Mouse (Mus musculus): ENCODE measurements around the gene Gm10490. TPM values are rescaled to one million over a fixed set of nuclear protein-coding genes. Genes with fewer than 3 reads are reported as not detected.
"Not testable (repeated sequence)": the region's sequence is repeated elsewhere in the genome, so short reads cannot be mapped to it uniquely, and the experiment has no call there.

Gm10490 gene
- total RNA-seq (2014; fragmentation: Nextera tagmentation), result not detected in 2 replicates
- 1.5 TPM in 1 of 2 replicates, not detected in the other for total RNA-seq (2017)
- polyA plus RNA-seq (2012), result not detected in 2 replicates

- not testable (repeated sequence) for ATAC-seq (ENCODE audit: extremely low read depth, insufficient number of reproducible peaks, low FRiP score, poor library complexity, severe bottlenecking); DNase-seq (ENCODE audit: low spot score); H3K4me1 ChIP-seq (ENCODE audit: insufficient read depth, low read depth, low read length); H3K27me3 ChIP-seq (ENCODE audit: insufficient read depth, low read length); H3K9me3 ChIP-seq (replicated peaks); H3K4me3 ChIP-seq (ENCODE audit: low read depth, low read length)
- peaks cover 32% of the 10 kb centered on the region for H3K36me3 ChIP-seq (replicated peaks)
Observed at GRCm38 (mm10) chrX:7909242-7909641, at the start of gene Gm10490. Gene Gm10490 (plus strand): TSS chrX:7909542.

DNA sequence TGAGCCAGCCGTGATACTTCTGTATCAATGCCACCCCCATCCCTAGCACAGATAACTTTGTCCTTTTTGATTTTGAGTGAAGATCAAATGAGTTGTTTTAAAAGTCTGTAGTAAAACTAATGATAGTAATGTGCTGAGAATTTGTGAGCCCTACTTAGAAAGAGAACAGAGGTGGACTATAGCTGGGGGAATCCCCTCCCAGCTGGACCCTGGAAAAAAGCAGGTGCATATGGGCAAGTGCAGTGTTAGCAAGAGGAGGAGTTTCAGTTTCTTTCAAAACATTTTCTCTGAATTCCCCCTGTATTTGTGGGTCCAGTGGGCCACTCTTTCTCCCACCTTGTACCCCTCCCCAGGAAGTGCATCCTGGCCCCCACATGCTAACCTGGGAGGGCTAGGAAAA is 46.2 kb upstream of the Gm10490 start:
- TF ChIP-seq CTCF (IDR thresholded peaks at IDR 0.05; ENCODE audit: low read depth, low read length), result no peak
- TF ChIP-seq GATA1 (IDR thresholded peaks at IDR 0.05; ENCODE audit: borderline replicate concordance, low read length), result no peak
- no peak for TF ChIP-seq POLR2AphosphoS5 (IDR thresholded peaks at IDR 0.05; ENCODE audit: insufficient replicate concordance, low read depth, low read length)
- TF ChIP-seq TAL1 (conservative IDR thresholded peaks at IDR 0.05; ENCODE audit: low read depth, low read length), result no peak
- TF ChIP-seq GATA2 (IDR thresholded peaks at IDR 0.05; ENCODE audit: borderline replicate concordance, low read depth, low read length), result no peak
- H3K36me3 ChIP-seq (replicated peaks), result peaks cover 83% of the 10 kb centered on the region
- ATAC-seq (ENCODE audit: extremely low read depth, insufficient number of reproducible peaks, low FRiP score, poor library complexity, severe bottlenecking), result no peak
- H3K4me1 ChIP-seq (ENCODE audit: insufficient read depth, low read depth, low read length), result peaks cover 8% of the 10 kb centered on the region
- H3K27me3 ChIP-seq (ENCODE audit: insufficient read depth, low read length), result no peaks in the 10 kb centered on the region
- no peak overlapping the region for H3K4me3 ChIP-seq (ENCODE audit: low read depth, low read length)
- no peak for DNase-seq (ENCODE audit: low spot score)
- H3K9me3 ChIP-seq (replicated peaks), result no peaks in the 10 kb centered on the region

DNA sequence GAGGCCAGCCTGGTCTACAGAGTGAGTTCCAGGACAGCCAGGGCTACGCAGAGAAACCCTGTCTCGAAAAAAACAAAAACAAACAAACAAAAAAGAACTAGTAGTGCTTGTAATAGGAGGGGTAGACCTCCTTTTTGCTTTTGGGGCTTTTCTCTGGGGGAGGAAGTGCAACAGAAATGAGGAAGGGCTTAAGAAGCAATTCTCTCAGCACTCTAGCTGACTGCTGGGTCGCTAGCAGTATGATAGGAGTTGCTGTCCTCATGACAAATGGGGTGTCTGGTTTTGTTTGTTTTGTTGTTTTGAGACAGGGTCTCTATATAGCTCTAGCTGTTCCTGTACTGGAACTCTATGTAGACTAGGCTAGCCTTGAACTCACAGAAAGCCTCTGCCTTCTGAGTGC is 44.8 kb upstream of the Gm10490 start:
- Histone ChIP-seq H3K27me3 (ENCODE audit: insufficient read depth, low read length) (no peaks in the 10 kb centered on the region), H3K36me3 (replicated peaks) (peaks cover 79% of the 10 kb centered on the region), H3K4me1 (ENCODE audit: insufficient read depth, low read depth, low read length) (peaks cover 2% of the 10 kb centered on the region; the same call in 1 of the 2 replicates), H3K4me3 (ENCODE audit: low read depth, low read length) (no peak overlapping the region), H3K9me3 (replicated peaks) (no peaks in the 10 kb centered on the region)
- no peak for DNase-seq (ENCODE audit: low spot score)
- no peak for TF ChIP-seq TAL1 (conservative IDR thresholded peaks at IDR 0.05; ENCODE audit: low read depth, low read length)
- TF ChIP-seq GATA2 (IDR thresholded peaks at IDR 0.05; ENCODE audit: borderline replicate concordance, low read depth, low read length), result no peak
- no peak for TF ChIP-seq GATA1 (IDR thresholded peaks at IDR 0.05; ENCODE audit: borderline replicate concordance, low read length)
- no peak for TF ChIP-seq CTCF (IDR thresholded peaks at IDR 0.05; ENCODE audit: low read depth, low read length)
- TF ChIP-seq POLR2AphosphoS5 (IDR thresholded peaks at IDR 0.05; ENCODE audit: insufficient replicate concordance, low read depth, low read length), result no peak
- no peak for ATAC-seq (ENCODE audit: extremely low read depth, insufficient number of reproducible peaks, low FRiP score, poor library complexity, severe bottlenecking)

- ATAC-seq (ENCODE audit: extremely low read depth, insufficient number of reproducible peaks, low FRiP score, poor library complexity, severe bottlenecking), result no peak
- Histone ChIP-seq H3K4me1 (ENCODE audit: insufficient read depth, low read depth, low read length) (no peaks in the 10 kb centered on the region; the same call in 1 of the 2 replicates), H3K27me3 (ENCODE audit: insufficient read depth, low read length) (no peaks in the 10 kb centered on the region), H3K9me3 (replicated peaks) (no peaks in the 10 kb centered on the region), H3K36me3 (replicated peaks) (peaks cover 75% of the 10 kb centered on the region), H3K4me3 (ENCODE audit: low read depth, low read length) (no peak overlapping the region)
- TF ChIP-seq TAL1 (conservative IDR thresholded peaks at IDR 0.05; ENCODE audit: low read depth, low read length) (no peak), POLR2AphosphoS5 (IDR thresholded peaks at IDR 0.05; ENCODE audit: insufficient replicate concordance, low read depth, low read length) (no peak), CTCF (IDR thresholded peaks at IDR 0.05; ENCODE audit: low read depth, low read length) (no peak), GATA1 (IDR thresholded peaks at IDR 0.05; ENCODE audit: borderline replicate concordance, low read length) (no peak), GATA2 (IDR thresholded peaks at IDR 0.05; ENCODE audit: borderline replicate concordance, low read depth, low read length) (no peak)
- DNase-seq (ENCODE audit: low spot score), result no peak
Observed at GRCm38 (mm10) chrX:7865343-7865742, 44.0 kb upstream of the Gm10490 start.

DNA sequence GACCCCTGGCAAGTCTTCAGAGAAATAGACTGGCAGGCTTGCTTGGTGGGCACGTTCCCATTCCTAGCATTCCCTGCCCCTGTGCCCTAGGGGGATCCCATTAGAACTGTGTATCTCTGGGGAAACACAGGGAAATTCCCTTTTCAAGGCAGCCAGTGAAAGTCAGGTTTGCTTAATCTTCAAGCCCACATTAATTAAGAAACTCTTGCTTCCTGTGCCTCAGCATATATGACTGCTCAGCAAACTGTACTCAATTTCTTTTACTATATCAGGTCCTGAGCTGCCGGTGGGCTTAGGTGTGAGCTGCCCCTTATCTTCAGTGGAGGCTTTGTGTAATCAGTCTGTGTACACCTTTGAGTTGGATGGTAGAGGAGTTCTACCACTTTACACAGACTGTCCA is 43.6 kb upstream of the Gm10490 start:
- DNase-seq (ENCODE audit: low spot score) (no peak), ATAC-seq (ENCODE audit: extremely low read depth, insufficient number of reproducible peaks, low FRiP score, poor library complexity, severe bottlenecking) (no peak)
- no peaks in the 10 kb centered on the region for H3K27me3 ChIP-seq (ENCODE audit: insufficient read depth, low read length)
- H3K4me3 ChIP-seq (ENCODE audit: low read depth, low read length), result no peak overlapping the region
- no peak for TF ChIP-seq GATA1 (IDR thresholded peaks at IDR 0.05; ENCODE audit: borderline replicate concordance, low read length)
- no peak for TF ChIP-seq CTCF (IDR thresholded peaks at IDR 0.05; ENCODE audit: low read depth, low read length)
- TF ChIP-seq TAL1 (conservative IDR thresholded peaks at IDR 0.05; ENCODE audit: low read depth, low read length), result no peak
- H3K9me3 ChIP-seq (replicated peaks), result no peaks in the 10 kb centered on the region
- no peaks in the 10 kb centered on the region; the same call in 1 of the 2 replicates for H3K4me1 ChIP-seq (ENCODE audit: insufficient read depth, low read depth, low read length)
- H3K36me3 ChIP-seq (replicated peaks), result peaks cover 71% of the 10 kb centered on the region

- TF ChIP-seq GATA1 (IDR thresholded peaks at IDR 0.05; ENCODE audit: borderline replicate concordance, low read length) (no peak), POLR2AphosphoS5 (IDR thresholded peaks at IDR 0.05; ENCODE audit: insufficient replicate concordance, low read depth, low read length) (no peak), GATA2 (IDR thresholded peaks at IDR 0.05; ENCODE audit: borderline replicate concordance, low read depth, low read length) (no peak), CTCF (IDR thresholded peaks at IDR 0.05; ENCODE audit: low read depth, low read length) (no peak), TAL1 (conservative IDR thresholded peaks at IDR 0.05; ENCODE audit: low read depth, low read length) (no peak)
- DNase-seq (ENCODE audit: low spot score) (no peak), ATAC-seq (ENCODE audit: extremely low read depth, insufficient number of reproducible peaks, low FRiP score, poor library complexity, severe bottlenecking) (no peak)
- H3K4me1 ChIP-seq (ENCODE audit: insufficient read depth, low read depth, low read length), result no peaks in the 10 kb centered on the region; the same call in 1 of the 2 replicates
- H3K27me3 ChIP-seq (ENCODE audit: insufficient read depth, low read length), result no peaks in the 10 kb centered on the region
- H3K9me3 ChIP-seq (replicated peaks), result no peaks in the 10 kb centered on the region
- H3K36me3 ChIP-seq (replicated peaks), result peaks cover 70% of the 10 kb centered on the region
- H3K4me3 ChIP-seq (ENCODE audit: low read depth, low read length), result no peak overlapping the region
Observed at GRCm38 (mm10) chrX:7867141-7867540, 42.2 kb upstream of the Gm10490 start.

DNA sequence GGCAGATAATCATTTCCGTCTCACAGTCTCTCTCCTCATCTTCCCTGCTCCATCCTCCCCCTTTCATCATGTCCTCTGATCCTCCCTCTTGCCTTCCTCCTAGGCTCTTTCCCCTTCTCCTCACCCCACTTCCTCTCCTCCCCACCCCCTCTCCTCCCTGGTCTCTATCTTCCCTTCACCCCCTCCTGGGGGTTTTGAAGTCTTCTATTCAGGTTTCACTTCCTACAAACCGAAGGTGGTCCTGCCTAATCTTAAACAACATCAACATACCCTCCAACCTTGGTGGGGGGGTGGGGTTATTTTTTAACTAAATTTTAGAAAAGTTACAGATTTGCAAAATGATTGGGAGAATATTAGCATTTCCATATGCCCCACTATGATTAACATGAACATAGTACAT is 40.8 kb upstream of the Gm10490 start:
- H3K4me3 ChIP-seq (ENCODE audit: low read depth, low read length), result no peak overlapping the region
- H3K4me1 ChIP-seq (ENCODE audit: insufficient read depth, low read depth, low read length), result no peaks in the 10 kb centered on the region; the same call in 1 of the 2 replicates
- DNase-seq (ENCODE audit: low spot score) (no peak), ATAC-seq (ENCODE audit: extremely low read depth, insufficient number of reproducible peaks, low FRiP score, poor library complexity, severe bottlenecking) (no peak)
- peaks cover 72% of the 10 kb centered on the region for H3K36me3 ChIP-seq (replicated peaks)
- H3K27me3 ChIP-seq (ENCODE audit: insufficient read depth, low read length), result no peaks in the 10 kb centered on the region
- TF ChIP-seq POLR2AphosphoS5 (IDR thresholded peaks at IDR 0.05; ENCODE audit: insufficient replicate concordance, low read depth, low read length) (no peak), GATA2 (IDR thresholded peaks at IDR 0.05; ENCODE audit: borderline replicate concordance, low read depth, low read length) (no peak), GATA1 (IDR thresholded peaks at IDR 0.05; ENCODE audit: borderline replicate concordance, low read length) (no peak), CTCF (IDR thresholded peaks at IDR 0.05; ENCODE audit: low read depth, low read length) (no peak), TAL1 (conservative IDR thresholded peaks at IDR 0.05; ENCODE audit: low read depth, low read length) (no peak)
- H3K9me3 ChIP-seq (replicated peaks), result no peaks in the 10 kb centered on the region

Data from G1E (cell line).